Mouse (Mus musculus): Measurements from ENCODE around the gene Gm20878.
"Not testable (repeated sequence)": the region's sequence is repeated elsewhere in the genome, so short reads cannot be mapped to it uniquely, and the experiment has no call there.

Gm20878 gene

GRCm38 (mm10) chr4:41941272-41941671, at the start of gene Gm20878:
TSS of gene Gm20878 (plus strand) at chr4:41941572.
- DNase-seq = not testable (repeated sequence)

GRCm38 (mm10) chr4:41903310-41903709, 38.1 kb upstream of the Gm20878 start, which contains the start of gene Gm21541:
TSS of gene Gm21541 (plus strand) at chr4:41903610.
- not testable (repeated sequence) for DNase-seq

- DNase-seq = not testable (repeated sequence)
These were observed 24.4 kb downstream of the Gm20878 start, which contains the start of gene Fam205a4 for GRCm38 (mm10) chr4:41965758-41966157. TSS of gene Fam205a4 (plus strand) at chr4:41966058.

Measured in kidney, postnatal 25 days (tissue).